Mouse (Mus musculus): ENCODE measurements around the gene Gga1.

The Gga1 gene

DNA sequence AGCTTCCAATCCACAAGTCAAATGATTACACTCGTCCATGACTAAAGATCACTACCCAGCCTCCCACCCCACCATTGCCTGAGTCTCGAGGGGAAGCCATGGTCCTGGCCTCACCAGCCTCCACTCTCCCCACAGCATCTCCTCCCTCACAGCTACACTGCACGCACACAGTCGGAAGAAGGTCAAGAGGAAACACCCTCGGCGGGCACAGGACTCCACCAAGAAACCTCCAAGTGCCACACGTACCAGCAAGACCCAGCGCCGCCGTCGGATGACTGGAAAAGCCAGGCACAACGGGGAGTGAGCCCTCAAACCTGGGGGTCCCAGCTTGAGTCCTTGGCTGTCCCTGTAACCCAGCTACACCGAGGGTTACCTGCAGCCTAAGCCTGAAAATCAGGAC, 63.3 kb downstream of the Gga1 start:
- DNase-seq = no peak

DNA sequence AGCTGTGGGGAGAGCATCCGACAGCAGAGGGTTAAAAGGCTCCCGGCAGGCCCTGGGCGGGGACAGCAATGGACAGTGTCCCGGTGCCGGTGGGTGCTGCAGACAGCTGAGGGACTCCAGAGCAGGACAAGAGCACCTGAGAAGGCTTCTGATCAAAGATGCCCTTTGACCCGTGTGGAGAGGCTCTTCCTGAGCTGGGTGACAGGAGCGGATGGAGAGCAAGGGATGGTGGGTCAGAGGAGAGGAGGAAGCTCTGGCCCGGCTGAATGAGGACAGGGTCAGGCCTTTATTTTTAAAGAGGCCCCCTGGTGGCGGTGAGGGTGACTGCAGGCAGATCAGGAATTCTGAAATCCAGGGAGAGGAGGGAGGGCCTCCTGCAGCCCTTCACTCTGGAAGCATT, 65.7 kb downstream of the Gga1 start:
- DNase-seq = peak; percentile 82 to 88
